Mouse (Mus musculus): Measurements from ENCODE around the gene Olfr772.
"Not testable (repeated sequence)": the region's sequence is repeated elsewhere in the genome, so short reads cannot be mapped to it uniquely, and the experiment has no call there.

Gene Olfr772

DNA sequence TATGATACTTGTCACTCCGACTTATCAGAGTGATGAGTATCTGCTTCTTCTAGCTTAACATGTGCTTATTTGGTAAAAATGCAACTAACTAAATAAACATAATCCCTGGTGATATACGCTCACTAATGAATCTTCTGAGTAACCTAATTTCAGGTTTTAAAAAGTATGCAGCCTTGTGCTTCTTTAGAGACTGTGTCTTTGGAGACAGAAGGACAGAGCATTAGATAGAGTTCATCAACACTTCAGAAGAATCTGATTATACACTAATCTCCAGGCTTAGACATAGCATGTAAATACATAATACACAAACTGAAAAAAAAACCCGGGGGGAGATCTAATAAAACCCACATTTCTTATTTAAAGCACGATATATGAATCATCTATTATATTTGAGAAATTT lies at the start of gene Olfr772:
Gene Olfr772 (minus strand): TSS at position 101 of the 400 bp plus-strand sequence.
- DNase-seq, result not testable (repeated sequence)

DNA sequence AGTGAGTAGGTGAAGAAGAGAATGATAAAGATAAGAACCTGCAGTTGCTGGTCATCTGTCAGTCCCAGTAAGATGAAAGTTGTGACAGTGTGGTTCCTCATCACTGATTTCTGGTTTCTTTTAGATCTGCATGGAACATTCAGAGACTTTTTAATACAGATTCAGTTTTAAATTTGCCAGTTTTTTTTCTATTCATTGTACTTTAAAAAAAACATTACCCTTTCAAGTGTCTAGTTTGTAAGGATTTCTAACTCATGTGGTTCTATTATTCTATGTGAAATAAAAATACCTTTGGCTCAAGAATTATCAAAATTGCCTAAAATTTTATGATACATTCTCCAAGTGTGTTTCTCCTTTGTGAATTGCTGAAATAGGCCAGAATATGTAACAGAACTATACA lies 9.6 kb upstream of the Olfr772 start, which contains the start of gene Olfr773:
Gene Olfr773 (minus strand): TSS at position 101 of the 400 bp plus-strand sequence.
- DNase-seq, result not testable (repeated sequence)

DNA sequence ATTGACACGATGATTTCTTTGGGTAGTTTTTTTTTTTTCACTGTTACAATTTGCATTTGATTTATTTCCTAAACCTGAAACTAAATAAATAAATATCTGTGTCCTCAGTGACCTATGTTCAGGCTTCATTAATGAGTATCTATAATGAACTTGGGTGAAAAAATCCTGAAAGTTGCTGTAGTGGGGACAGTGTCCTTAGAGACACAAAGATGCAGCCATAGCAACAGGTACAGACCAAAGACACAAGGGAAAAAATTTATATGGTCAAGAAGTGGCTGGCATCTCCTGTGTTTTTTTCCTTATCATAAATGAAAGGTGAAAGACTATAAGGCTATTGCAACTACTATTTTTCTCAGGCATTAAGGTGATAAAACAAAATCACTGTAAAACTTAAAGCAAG lies 13.1 kb downstream of the Olfr772 start, which contains the start of gene Olfr771:
Gene Olfr771 (minus strand): TSS at position 101 of the 400 bp plus-strand sequence.
- DNase-seq, result no peak

DNA sequence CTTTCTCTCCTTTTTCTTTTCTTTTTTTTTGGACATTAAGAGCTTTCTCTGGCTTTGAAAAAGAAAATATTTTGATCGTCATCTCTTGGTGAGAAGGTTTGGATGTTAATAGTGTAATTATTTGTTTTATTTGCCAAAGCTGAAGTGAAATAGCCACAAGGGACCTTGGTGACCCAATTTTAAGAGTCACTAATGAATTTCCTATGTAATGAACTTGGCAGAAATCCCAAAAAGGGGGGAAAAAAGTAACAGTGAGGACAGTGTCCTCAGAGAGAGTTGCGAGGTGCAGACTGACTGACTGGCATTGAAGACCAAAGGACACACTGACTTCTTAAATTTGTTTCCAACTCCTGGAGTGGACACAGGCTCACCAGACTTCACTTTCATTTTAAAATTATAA lies 38.8 kb downstream of the Olfr772 start, which contains the start of gene Olfr770:
Gene Olfr770 (minus strand): TSS at position 101 of the 400 bp plus-strand sequence.
- no peak for DNase-seq
